Mouse (Mus musculus) cerebellum, adult 2 months (tissue): ENCODE measurements around the gene Prkag2.

Experiments
- CTCF ChIP-seq: fragments of 200-500 bp; IDR thresholded peaks from 2 replicates; pipeline ENCODE4 v1.5.1; 2011; ENCODE audit warnings: low read depth, mild to moderate bottlenecking, control low read depth, low read length, moderate library complexity, borderline replicate concordance; ENCODE audit not compliant: insufficient read depth
- POLR2A ChIP-seq: fragments of 200-500 bp; IDR thresholded peaks from 2 replicates; pipeline ENCODE4 v1.6.1; 2011; ENCODE audit warnings: low read length, control low read depth, borderline replicate concordance; ENCODE audit not compliant: insufficient read depth

DNA sequence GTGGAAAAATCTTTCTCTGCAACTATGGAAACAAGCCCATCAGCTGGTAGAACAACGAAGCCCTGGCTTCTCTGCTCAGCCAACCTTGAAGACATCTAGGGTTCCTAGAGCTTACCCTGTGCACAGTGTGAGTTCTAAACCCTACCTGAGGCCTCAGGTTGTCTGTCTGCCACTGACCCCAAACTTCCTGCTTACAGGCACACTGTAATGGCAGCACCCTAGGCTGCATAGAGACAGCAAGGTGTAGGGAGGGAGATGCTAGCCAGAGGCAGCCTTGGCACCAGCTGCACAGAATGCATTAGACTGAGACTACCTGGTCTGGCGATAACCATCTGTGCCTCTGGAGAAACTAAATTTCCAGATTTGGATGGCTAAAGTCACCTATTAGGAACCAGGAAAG, 61.6 kb downstream of the Prkag2 start:
- TF ChIP-seq CTCF = no peak
- no peak for TF ChIP-seq POLR2A
